Mouse (Mus musculus) kidney, adult 2 months (tissue): Measurements from ENCODE around the gene Rbms1. TPM values are rescaled to one million over a fixed set of nuclear protein-coding genes. Genes with fewer than 3 reads are reported as not detected.

ENCODE experiments used
- DNase-seq: peaks from one replicate; pipeline ENCODE4 v3.0.0; 2021
- H3K27ac ChIP-seq: fragments of 200-500 bp; 2 replicates; pipeline ENCODE4 v1.5.1; 2012; ENCODE audit warnings: low read depth, low read length, control low read depth, inconsistent platforms; ENCODE audit not compliant: insufficient read depth
- H3K27me3 ChIP-seq: fragments of 200-500 bp; replicated peaks from 2 replicates; pipeline ENCODE4 v1.6.1; 2012; ENCODE audit warnings: mild to moderate bottlenecking, moderate library complexity, low read length, inconsistent platforms; ENCODE audit not compliant: control insufficient read depth, insufficient read depth
- H3K36me3 ChIP-seq: fragments of 200-500 bp; 2 replicates; pipeline ENCODE4 v1.6.1; 2012; ENCODE audit warnings: mild to moderate bottlenecking, moderate library complexity, low read length, inconsistent platforms; ENCODE audit not compliant: control insufficient read depth, insufficient read depth
- H3K4me1 ChIP-seq: fragments of 200-500 bp; 2 replicates; pipeline ENCODE4 v1.6.1; 2011; ENCODE audit warnings: low read length; ENCODE audit not compliant: control insufficient read depth, insufficient read depth
- H3K4me3 ChIP-seq: fragments of 200-500 bp; 2 replicates; pipeline ENCODE4 v1.5.1; 2011; ENCODE audit warnings: mild to moderate bottlenecking, low read depth, low read length, control low read depth; ENCODE audit not compliant: insufficient read depth
- CTCF ChIP-seq: fragments of 200-500 bp; conservative IDR thresholded peaks from 2 replicates; pipeline ENCODE4 v1.5.1; 2011; ENCODE audit warnings: low read depth, mild to moderate bottlenecking, control low read depth, low read length, moderate library complexity, mixed read lengths; ENCODE audit not compliant: insufficient read depth, insufficient read length
- POLR2A ChIP-seq: fragments of 200-500 bp; IDR thresholded peaks from one replicate; pipeline ENCODE4 v1.6.1; 2011; ENCODE audit warnings: low read depth, low read length, control low read depth
- whole genome bisulfite sequencing: fragments of 180-500 bp; shearing (Covaris S2); methylation state at CpG from one replicate; pipeline ENCODE4 v1.1.7; 2018; 5-methylcytosine and 5-hydroxymethylcytosine counted together
- polyA plus RNA-seq: library from polyadenylated mRNA; depleted of rRNA; stranded (reverse); fragments of >200 nt; gene quantifications from 2 replicates; pipeline ENCODE4 v1.2.3, GENCODE M21; 2012

Gene Rbms1
- polyA plus RNA-seq, 1 experiment = 73.8 TPM

- H3K4me1 ChIP-seq = 0 out of 2 replicates have a peak, but pooled peaks cover 7% of the 10 kb centered on the region
- H3K4me3 ChIP-seq = no peak overlapping the region
- H3K36me3 ChIP-seq = no peaks in the 10 kb centered on the region
- H3K27ac ChIP-seq = no peak overlapping the region
- H3K27me3 ChIP-seq = no peaks in the 10 kb centered on the region
- no peak for DNase-seq
- 45% methylated on average over 3 of the region's 3 CpGs for WGBS
- TF ChIP-seq POLR2A = no peak
- no peak for TF ChIP-seq CTCF
Observed at GRCm38 (mm10) chr2:60883043-60883365, 80.0 kb downstream of the Rbms1 start.

GRCm38 (mm10) chr2:60882202-60883042 lies 80.6 kb downstream of the Rbms1 start:
- Histone ChIP-seq H3K36me3 (no peaks in the 10 kb centered on the region), H3K27ac (peak overlapping the region; percentile 80; the same call in 1 of the 2 replicates), H3K27me3 (no peaks in the 10 kb centered on the region), H3K4me1 (peaks cover 10% of the 10 kb centered on the region; the same call in 1 of the 2 replicates), H3K4me3 (no peak overlapping the region)
- no peak for TF ChIP-seq POLR2A
- no peak for TF ChIP-seq CTCF
- no peak for DNase-seq
- 54% methylated on average over 5 of the region's 5 CpGs for WGBS

GRCm38 (mm10) chr2:60881571-60882041 lies 81.4 kb downstream of the Rbms1 start:
- no peaks in the 10 kb centered on the region for H3K36me3 ChIP-seq
- no peak for DNase-seq
- WGBS = 4% methylated on average over 27 of the region's 27 CpGs
- H3K27me3 ChIP-seq = no peaks in the 10 kb centered on the region
- peak overlapping the region; percentile 80 for H3K27ac ChIP-seq
- H3K4me1 ChIP-seq = peaks cover 13% of the 10 kb centered on the region; the same call in 1 of the 2 replicates
- H3K4me3 ChIP-seq = peak overlapping the region; percentile 64
- TF ChIP-seq POLR2A (no peak), CTCF (no peak)

- H3K4me1 ChIP-seq = peaks cover 14% of the 10 kb centered on the region; the same call in 1 of the 2 replicates
- DNase-seq = peak; percentile 83
- 3% methylated on average over 103 of the region's 104 CpGs for WGBS
Observed at GRCm38 (mm10) chr2:60880789-60881570, 82.0 kb downstream of the Rbms1 start.

GRCm38 (mm10) chr2:60879966-60880788 lies 82.8 kb downstream of the Rbms1 start:
- no peaks in the 10 kb centered on the region for H3K27me3 ChIP-seq
- H3K27ac ChIP-seq = peak overlapping the region; percentile 72; the same call in 1 of the 2 replicates
- H3K36me3 ChIP-seq = no peaks in the 10 kb centered on the region
- peaks cover 14% of the 10 kb centered on the region; the same call in 1 of the 2 replicates for H3K4me1 ChIP-seq
- TF ChIP-seq CTCF = no peak
- no peak for TF ChIP-seq POLR2A
- peak; percentile 59 for DNase-seq
- WGBS = 19% methylated on average over 14 of the region's 14 CpGs
- H3K4me3 ChIP-seq = peak overlapping the region; percentile 64

More at GRCm38 (mm10) chr2:60880789-60881570, 82.0 kb downstream of the Rbms1 start:
- Histone ChIP-seq H3K4me3 (peak overlapping the region; percentile 64), H3K27ac (peak overlapping the region; percentile 80), H3K27me3 (no peaks in the 10 kb centered on the region), H3K36me3 (no peaks in the 10 kb centered on the region)
- TF ChIP-seq CTCF = no peak
- TF ChIP-seq POLR2A = no peak

- Histone ChIP-seq H3K36me3 (no peaks in the 10 kb centered on the region), H3K27ac (peak overlapping the region; percentile 72; the same call in 1 of the 2 replicates), H3K4me1 (peaks cover 17% of the 10 kb centered on the region; the same call in 1 of the 2 replicates), H3K4me3 (peak overlapping the region; percentile 64; the same call in 1 of the 2 replicates), H3K27me3 (no peaks in the 10 kb centered on the region)
- 71% methylated on average over 5 of the region's 5 CpGs for WGBS
- no peak for DNase-seq
- TF ChIP-seq POLR2A = no peak
- no peak for TF ChIP-seq CTCF
Observed at GRCm38 (mm10) chr2:60879141-60879818, 83.7 kb downstream of the Rbms1 start.
